Mouse (Mus musculus): ENCODE data around the gene Lrpap1.

DNA sequence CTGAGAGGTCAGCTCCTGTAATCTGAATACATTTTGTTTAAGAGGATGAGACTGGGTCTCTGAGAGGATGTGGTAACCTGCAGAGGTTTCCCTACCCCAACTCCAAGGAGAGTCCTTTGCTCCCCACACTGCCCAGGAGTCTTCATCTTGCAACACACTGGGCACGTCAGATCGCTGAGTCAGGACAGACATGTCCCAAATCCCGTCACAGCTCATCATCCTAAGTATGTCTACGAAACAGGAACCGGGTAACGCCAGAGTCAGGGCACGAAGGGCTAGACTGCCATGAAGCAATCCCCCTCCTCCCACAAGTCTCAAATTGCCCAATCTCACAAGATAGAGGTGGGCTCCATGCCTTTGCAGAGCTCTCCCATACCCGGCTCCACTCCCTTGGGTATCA, 2.5 kb downstream of the Lrpap1 start:
- TF ChIP-seq CTCF (conservative IDR thresholded peaks at IDR 0.05; ENCODE audit: low read length), result no peak
- TF ChIP-seq NANOG (IDR thresholded peaks at IDR 0.05; ENCODE audit: borderline replicate concordance, low read length), result no peak
- TF ChIP-seq POU5F1 (IDR thresholded peaks at IDR 0.05; ENCODE audit: borderline replicate concordance, low read length), result no peak
